Mouse (Mus musculus) testis, postnatal 14 days (tissue): ENCODE data around the gene Timm23.

Source experiments
- DNase-seq: peaks from one replicate; pipeline ENCODE4 v3.0.0; 2021; ENCODE audit warnings: low spot score

Gene Timm23

GRCm38 (mm10) chr14:32134293-32134692, 67.4 kb downstream of the Timm23 start:
- DNase-seq = no peak

DNA sequence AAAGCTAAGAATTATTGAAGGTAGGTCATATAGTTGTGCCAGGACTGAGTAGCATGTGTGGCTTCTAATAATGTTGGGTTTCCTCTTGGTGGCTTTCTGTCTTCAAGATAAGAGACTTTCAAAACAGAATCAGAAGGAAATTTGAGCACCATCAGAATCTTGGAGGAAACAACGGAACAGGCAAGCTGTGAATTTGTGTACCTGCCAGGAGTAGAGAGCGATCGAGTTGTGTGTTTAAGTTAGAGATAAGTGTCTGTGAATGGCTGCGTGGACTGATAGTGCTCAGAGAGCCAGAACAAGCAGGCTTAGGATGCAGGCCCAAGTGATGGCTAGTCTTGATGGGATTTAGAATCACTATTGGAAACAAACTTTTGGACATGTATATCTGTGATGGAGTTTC, 69.9 kb downstream of the Timm23 start:
- no peak for DNase-seq
